Mouse (Mus musculus): ENCODE data around the gene Nhlrc3. TPM values are rescaled to one million over a fixed set of nuclear protein-coding genes. Genes with fewer than 3 reads are reported as not detected.

Gene Nhlrc3
- polyA plus RNA-seq, 2 experiments, result 11.0 to 11.7 TPM

DNA sequence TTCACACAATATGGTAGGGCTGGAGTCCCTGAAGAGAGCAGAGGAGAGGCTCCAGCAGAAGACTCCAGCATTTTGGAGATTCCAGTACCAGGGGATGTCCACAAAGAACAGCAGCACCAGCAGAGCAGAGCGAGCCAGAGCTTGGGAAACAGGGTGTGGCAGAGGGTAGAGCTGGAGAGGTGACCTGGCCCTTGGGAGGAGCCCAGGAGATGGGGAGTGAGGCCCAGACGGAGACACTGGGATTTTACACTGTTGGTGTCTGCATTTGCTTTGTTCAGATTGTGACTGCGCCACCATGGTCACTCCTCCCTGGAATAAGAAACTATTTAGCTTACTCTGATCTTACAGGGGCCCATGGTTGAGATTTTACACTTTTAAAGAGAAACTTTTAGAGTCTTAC is 16.3 kb downstream of the Nhlrc3 start:
- peaks cover 17% of the 10 kb centered on the region for H3K36me3 ChIP-seq (ENCODE audit: control insufficient read depth, insufficient read depth, low read length)
- H3K27me3 ChIP-seq (ENCODE audit: control insufficient read depth, insufficient read depth, low read length), result no peaks in the 10 kb centered on the region
- no peak for DNase-seq (ENCODE audit: low spot score)
- ATAC-seq (ENCODE audit: low FRiP score, low read depth), result no peak
- no peak overlapping the region for H3K4me2 ChIP-seq (replicated peaks; ENCODE audit: low read depth, low read length, severe bottlenecking)
- no peak overlapping the region for H3K9ac ChIP-seq (ENCODE audit: low read depth, low read length, severe bottlenecking)
- 93% methylated on average over 3 of the region's 3 CpGs for WGBS
- no peaks in the 10 kb centered on the region for H3K4me1 ChIP-seq (ENCODE audit: control insufficient read depth, insufficient read depth, low read length)
- H3K9me3 ChIP-seq (ENCODE audit: control insufficient read depth, low read length), result no peaks in the 10 kb centered on the region
- H3K27ac ChIP-seq (replicated peaks; ENCODE audit: low read depth, low read length), result no peak overlapping the region
- no peak for TF ChIP-seq POLR2A (IDR thresholded peaks at IDR 0.05; ENCODE audit: borderline replicate concordance, extremely low read depth, insufficient read depth, insufficient read length)
- H3K4me3 ChIP-seq (replicated peaks; ENCODE audit: low read length), result no peak overlapping the region

DNA sequence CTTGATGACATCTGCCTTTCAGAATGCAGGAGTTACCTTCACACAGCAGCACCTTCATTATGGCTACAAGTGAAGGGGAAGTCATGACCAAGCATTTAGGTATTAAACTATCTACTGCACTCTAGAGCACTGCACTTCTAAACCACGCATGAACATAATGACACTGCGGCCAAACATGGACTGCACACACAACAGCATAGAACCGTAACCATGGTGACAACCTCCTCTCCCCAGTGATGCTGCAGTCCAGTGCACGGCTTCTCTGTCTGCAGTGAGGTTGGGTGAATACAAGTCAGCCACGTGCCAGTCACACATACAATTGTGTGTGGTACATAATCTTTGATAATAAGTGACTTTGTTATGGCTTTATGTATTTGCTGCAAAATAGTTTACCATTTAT is 17.6 kb downstream of the Nhlrc3 start:
- Histone ChIP-seq H3K9ac (ENCODE audit: low read depth, low read length, severe bottlenecking) (no peak overlapping the region), H3K36me3 (ENCODE audit: control insufficient read depth, insufficient read depth, low read length) (peaks cover 6% of the 10 kb centered on the region), H3K4me2 (replicated peaks; ENCODE audit: low read depth, low read length, severe bottlenecking) (no peak overlapping the region), H3K4me1 (ENCODE audit: control insufficient read depth, insufficient read depth, low read length) (no peaks in the 10 kb centered on the region), H3K27me3 (ENCODE audit: control insufficient read depth, insufficient read depth, low read length) (no peaks in the 10 kb centered on the region), H3K4me3 (replicated peaks; ENCODE audit: low read length) (no peak overlapping the region), H3K27ac (replicated peaks; ENCODE audit: low read depth, low read length) (no peak overlapping the region), H3K9me3 (ENCODE audit: control insufficient read depth, low read length) (no peaks in the 10 kb centered on the region)
- ATAC-seq (ENCODE audit: low FRiP score, low read depth) (no peak), DNase-seq (ENCODE audit: low spot score) (no peak)
- WGBS, result 81% methylated on average over 5 of the region's 5 CpGs
- TF ChIP-seq POLR2A (IDR thresholded peaks at IDR 0.05; ENCODE audit: borderline replicate concordance, extremely low read depth, insufficient read depth, insufficient read length), result no peak

DNA sequence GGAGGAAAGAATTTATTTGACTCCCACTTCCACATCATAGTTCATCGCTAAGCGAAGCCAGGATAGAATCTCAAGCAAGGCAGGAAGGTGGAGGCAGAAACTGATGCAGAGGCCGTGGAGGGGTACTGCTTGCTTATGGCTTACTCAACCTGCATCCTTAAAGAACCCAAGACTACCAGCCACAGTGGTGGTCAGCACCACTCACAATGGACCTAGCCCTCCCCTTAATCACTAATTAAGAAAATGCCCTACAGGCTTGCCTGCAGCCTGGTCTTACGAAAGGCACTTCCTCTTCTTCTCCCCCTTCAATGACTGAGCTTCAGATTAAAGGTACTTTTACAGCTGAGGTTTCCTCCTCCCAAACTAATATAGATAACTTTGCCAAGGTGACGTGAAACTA is 26.6 kb downstream of the Nhlrc3 start:
- H3K9me3 ChIP-seq (ENCODE audit: control insufficient read depth, low read length), result no peaks in the 10 kb centered on the region
- no peak overlapping the region for H3K27ac ChIP-seq (replicated peaks; ENCODE audit: low read depth, low read length)
- 67% methylated on average over 5 of the region's 5 CpGs for WGBS
- TF ChIP-seq POLR2A (IDR thresholded peaks at IDR 0.05; ENCODE audit: borderline replicate concordance, extremely low read depth, insufficient read depth, insufficient read length), result no peak
- no peaks in the 10 kb centered on the region for H3K36me3 ChIP-seq (ENCODE audit: control insufficient read depth, insufficient read depth, low read length)
- H3K27me3 ChIP-seq (ENCODE audit: control insufficient read depth, insufficient read depth, low read length), result no peaks in the 10 kb centered on the region
- H3K4me3 ChIP-seq (replicated peaks; ENCODE audit: low read length), result no peak overlapping the region
- H3K4me2 ChIP-seq (replicated peaks; ENCODE audit: low read depth, low read length, severe bottlenecking), result no peak overlapping the region
- DNase-seq (ENCODE audit: low spot score), result no peak
- H3K4me1 ChIP-seq (ENCODE audit: control insufficient read depth, insufficient read depth, low read length), result no peaks in the 10 kb centered on the region
- ATAC-seq (ENCODE audit: low FRiP score, low read depth), result no peak
- no peak overlapping the region for H3K9ac ChIP-seq (ENCODE audit: low read depth, low read length, severe bottlenecking)

DNA sequence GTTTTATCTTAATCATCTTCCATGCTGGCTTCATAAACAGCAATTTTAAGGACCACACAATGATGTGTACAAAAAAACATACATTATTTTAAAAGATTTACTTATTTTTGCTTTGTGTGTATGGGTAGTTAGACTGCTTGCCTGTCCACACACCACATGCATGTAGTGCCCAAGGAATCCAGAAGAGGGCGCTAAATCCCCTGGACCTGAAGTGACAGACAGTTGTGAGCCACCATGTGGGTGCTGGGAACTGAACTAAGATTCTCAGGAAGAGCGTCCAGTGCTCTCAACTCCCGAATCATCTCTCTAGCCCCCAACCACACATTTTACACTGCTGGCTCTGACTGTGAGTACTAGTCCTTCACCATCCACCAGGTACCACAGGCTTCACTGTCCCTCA is 28.5 kb downstream of the Nhlrc3 start:
- Histone ChIP-seq H3K9me3 (ENCODE audit: control insufficient read depth, low read length) (no peaks in the 10 kb centered on the region), H3K27ac (replicated peaks; ENCODE audit: low read depth, low read length) (no peak overlapping the region), H3K36me3 (ENCODE audit: control insufficient read depth, insufficient read depth, low read length) (no peaks in the 10 kb centered on the region), H3K4me2 (replicated peaks; ENCODE audit: low read depth, low read length, severe bottlenecking) (no peak overlapping the region), H3K4me1 (ENCODE audit: control insufficient read depth, insufficient read depth, low read length) (no peaks in the 10 kb centered on the region), H3K27me3 (ENCODE audit: control insufficient read depth, insufficient read depth, low read length) (no peaks in the 10 kb centered on the region), H3K4me3 (replicated peaks; ENCODE audit: low read length) (no peak overlapping the region), H3K9ac (ENCODE audit: low read depth, low read length, severe bottlenecking) (no peak overlapping the region)
- 77% methylated on average over 3 of the region's 3 CpGs for WGBS
- no peak for TF ChIP-seq POLR2A (IDR thresholded peaks at IDR 0.05; ENCODE audit: borderline replicate concordance, extremely low read depth, insufficient read depth, insufficient read length)
- DNase-seq (ENCODE audit: low spot score) (no peak), ATAC-seq (ENCODE audit: low FRiP score, low read depth) (no peak)

DNA sequence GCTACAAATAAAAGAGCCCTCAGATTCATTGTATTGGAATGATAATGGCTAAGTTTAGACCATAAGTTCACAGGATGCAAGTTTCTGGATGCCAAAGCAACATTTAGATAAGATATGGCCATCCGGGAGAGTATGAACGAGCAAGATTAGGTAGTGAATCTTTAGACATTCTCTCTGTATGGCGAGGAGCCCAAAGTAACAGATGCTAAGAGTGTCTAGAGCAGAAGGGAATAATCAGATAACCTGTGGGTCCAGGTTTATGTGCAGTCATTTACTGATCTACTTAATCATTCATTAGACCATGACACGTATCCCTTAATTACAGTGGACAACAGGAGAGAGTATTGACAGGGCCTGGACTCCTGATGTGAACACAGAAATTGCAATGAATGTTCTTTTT is 39.6 kb downstream of the Nhlrc3 start:
- peaks cover 6% of the 10 kb centered on the region; the same call in 1 of the 2 replicates for H3K4me1 ChIP-seq (ENCODE audit: control insufficient read depth, insufficient read depth, low read length)
- H3K9ac ChIP-seq (ENCODE audit: low read depth, low read length, severe bottlenecking), result no peak overlapping the region
- H3K4me3 ChIP-seq (replicated peaks; ENCODE audit: low read length), result no peak overlapping the region
- H3K27me3 ChIP-seq (ENCODE audit: control insufficient read depth, insufficient read depth, low read length), result no peaks in the 10 kb centered on the region
- WGBS, result 89% methylated on average over 4 of the region's 4 CpGs
- no peak overlapping the region for H3K4me2 ChIP-seq (replicated peaks; ENCODE audit: low read depth, low read length, severe bottlenecking)
- TF ChIP-seq POLR2A (IDR thresholded peaks at IDR 0.05; ENCODE audit: borderline replicate concordance, extremely low read depth, insufficient read depth, insufficient read length), result no peak
- H3K27ac ChIP-seq (replicated peaks; ENCODE audit: low read depth, low read length), result no peak overlapping the region
- no peak for ATAC-seq (ENCODE audit: low FRiP score, low read depth)
- no peak for DNase-seq (ENCODE audit: low spot score)
- no peaks in the 10 kb centered on the region for H3K9me3 ChIP-seq (ENCODE audit: control insufficient read depth, low read length)
- H3K36me3 ChIP-seq (ENCODE audit: control insufficient read depth, insufficient read depth, low read length), result no peaks in the 10 kb centered on the region

DNA sequence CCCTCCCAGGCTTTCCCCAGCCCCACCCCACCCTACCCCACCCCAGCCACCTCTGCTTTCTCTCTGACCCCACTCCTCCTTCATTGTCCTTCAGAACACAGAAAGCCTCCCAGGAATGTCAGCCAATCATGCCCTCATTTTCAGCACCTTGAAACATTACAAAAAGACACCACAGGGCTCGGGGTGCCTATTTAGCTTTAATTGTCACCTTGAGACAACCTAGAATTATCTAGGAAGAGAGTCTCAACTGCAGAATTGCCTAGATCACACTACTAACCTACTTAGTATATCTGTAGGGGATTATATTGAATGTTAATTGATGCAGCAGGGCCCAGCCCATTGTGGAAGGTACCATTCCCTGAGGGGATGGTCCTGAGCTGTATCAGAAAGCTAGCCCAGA is 40.4 kb downstream of the Nhlrc3 start:
- H3K9me3 ChIP-seq (ENCODE audit: control insufficient read depth, low read length), result no peaks in the 10 kb centered on the region
- H3K9ac ChIP-seq (ENCODE audit: low read depth, low read length, severe bottlenecking), result no peak overlapping the region
- H3K4me2 ChIP-seq (replicated peaks; ENCODE audit: low read depth, low read length, severe bottlenecking), result no peak overlapping the region
- no peaks in the 10 kb centered on the region for H3K36me3 ChIP-seq (ENCODE audit: control insufficient read depth, insufficient read depth, low read length)
- no peak for TF ChIP-seq POLR2A (IDR thresholded peaks at IDR 0.05; ENCODE audit: borderline replicate concordance, extremely low read depth, insufficient read depth, insufficient read length)
- DNase-seq (ENCODE audit: low spot score) (no peak), ATAC-seq (ENCODE audit: low FRiP score, low read depth) (no peak)
- H3K27ac ChIP-seq (replicated peaks; ENCODE audit: low read depth, low read length), result no peak overlapping the region
- H3K4me1 ChIP-seq (ENCODE audit: control insufficient read depth, insufficient read depth, low read length), result peaks cover 6% of the 10 kb centered on the region; the same call in 1 of the 2 replicates
- H3K27me3 ChIP-seq (ENCODE audit: control insufficient read depth, insufficient read depth, low read length), result no peaks in the 10 kb centered on the region
- 54% methylated on average over 1 of the region's 1 CpGs for WGBS
- H3K4me3 ChIP-seq (replicated peaks; ENCODE audit: low read length), result no peak overlapping the region

Measured in limb, embryonic 14.5 days (tissue).